Mouse (Mus musculus) spleen, postnatal 10 days (tissue): ENCODE results near the gene Thbd.

Experiments used
- DNase-seq, 2 experiments: peaks; one replicate each; pipeline ENCODE4 v3.0.0; 2021 to 2022; ENCODE audit warnings: low spot score in 2 of 2

Thbd gene

DNA sequence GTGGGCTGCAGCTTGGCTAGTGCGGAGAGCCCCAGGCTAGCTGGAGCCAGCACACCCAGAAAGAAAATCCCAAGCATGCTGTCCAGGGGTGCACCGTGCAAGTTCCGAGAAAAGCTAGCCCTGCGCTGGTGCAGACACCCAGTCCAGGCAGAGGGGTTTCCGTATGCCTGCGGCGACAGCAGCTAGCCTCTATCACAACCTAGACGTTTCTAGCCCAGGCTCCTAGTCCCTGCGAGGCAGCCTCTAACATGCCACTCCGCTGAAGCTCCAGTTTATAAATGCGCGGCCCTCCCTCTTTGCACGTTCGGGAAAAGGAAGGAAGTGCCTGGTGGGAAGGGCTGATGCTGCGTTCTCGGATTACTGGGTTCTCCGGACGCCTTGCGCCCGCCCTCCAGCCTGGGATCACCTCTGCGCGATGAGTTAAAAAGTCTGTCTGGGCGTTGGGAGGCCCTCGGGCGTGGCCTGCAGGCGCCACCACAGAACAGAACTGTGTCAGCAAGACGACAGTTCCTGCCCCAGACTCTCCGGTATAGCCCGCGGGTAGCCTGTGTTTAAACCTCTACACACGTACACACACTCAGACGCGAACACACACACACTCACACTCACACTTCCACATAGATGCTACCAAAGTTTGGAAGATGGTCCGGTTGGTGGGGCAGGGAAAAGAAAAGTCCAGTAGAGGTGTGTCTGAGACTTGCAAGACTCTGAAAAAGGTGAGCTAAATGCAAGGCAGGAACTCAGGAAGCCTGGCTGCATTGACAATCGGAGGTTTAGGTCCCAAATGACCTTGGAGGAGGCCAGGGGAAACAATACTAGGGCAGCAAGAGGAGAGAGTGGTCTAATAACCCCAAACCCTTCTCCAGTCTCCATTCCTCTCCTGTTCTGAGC lies at the start of gene Thbd:
Thbd (minus strand) TSS at position 319 of the 891 bp plus-strand sequence.
- DNase-seq, result peak; percentile 39 to 60

DNA sequence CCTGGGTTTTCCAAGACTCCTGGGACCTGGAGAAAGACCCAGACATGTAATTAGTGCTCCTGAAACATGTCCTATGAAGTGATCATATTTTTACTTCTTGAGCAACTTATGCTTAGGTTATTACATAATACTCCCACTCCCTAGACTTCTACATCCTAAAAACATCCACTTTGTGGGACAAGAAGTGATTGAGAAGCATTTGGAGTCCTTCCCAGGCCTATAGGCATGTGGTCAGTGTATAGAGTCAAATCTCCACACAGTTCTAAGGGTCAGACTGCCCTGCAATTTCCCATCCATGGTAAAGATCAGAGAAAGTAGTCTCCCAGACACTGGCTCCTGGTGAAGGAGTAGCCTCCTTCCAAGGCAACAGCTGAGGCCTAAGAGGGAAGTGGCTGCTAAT lies 47.4 kb upstream of the Thbd start:
- DNase-seq, result no peak

DNA sequence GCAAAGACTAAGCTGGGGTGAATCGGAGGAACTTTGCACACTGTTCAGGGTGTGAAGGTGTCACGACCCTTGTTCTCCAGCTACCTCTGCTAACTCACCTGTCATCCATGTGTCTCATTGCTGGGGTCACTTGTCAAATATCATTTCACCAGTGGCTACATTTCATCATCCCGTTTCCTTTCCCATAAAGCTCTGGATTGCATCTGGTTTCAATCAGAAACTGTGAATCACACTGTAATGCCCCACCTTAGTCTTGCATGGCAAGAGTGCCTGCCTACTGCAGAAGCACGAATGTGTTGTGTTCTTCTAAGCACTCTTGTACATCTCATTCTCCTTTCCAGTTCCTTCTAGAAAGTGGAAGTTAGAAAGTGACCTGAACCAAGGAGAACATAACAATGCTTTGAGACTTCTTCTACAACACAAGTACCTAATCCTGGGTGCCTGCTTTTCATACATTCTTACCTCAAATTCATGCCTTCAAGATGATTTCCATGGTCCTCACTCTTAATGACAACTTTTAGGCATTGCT lies 46.1 kb upstream of the Thbd start:
- DNase-seq, result no peak

DNA sequence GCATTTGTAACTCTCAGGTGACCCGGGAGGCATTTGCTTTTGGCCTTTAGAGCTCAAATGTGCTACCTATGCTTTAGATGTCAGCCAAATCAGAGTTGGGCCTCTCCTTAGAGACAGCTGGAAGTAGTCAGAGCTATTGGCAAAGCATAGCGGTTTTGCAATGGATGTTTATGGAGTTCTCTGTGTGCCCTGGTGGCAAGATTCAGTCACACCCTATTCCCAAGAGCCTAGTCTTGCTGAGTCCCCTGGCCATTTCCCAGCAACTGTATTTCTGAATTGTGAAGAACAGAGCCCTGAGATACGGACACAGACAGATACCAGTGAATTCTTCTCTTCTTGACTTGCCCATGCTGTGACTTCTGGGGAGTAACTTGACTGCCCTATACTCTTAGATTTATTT lies 45.1 kb upstream of the Thbd start:
- no peak for DNase-seq

DNA sequence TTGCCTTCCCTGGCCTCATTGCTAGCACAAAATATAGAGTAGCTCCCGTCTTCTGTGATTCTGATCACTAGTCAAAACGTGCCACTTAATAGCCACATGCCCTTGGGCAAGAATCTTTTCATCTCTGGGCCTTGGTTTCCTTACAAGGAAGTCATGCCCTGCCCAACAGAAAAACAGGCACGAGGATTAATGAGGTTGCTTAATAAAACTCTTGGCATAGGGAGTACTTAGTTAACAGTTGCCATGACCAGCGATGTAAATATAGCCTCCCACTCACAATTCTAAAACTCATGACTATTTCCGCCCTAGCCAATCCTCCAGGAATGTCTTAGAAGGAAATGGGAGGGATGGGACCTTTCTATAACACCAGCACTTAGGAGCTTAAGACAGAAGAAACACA lies 43.5 kb upstream of the Thbd start:
- no peak for DNase-seq

DNA sequence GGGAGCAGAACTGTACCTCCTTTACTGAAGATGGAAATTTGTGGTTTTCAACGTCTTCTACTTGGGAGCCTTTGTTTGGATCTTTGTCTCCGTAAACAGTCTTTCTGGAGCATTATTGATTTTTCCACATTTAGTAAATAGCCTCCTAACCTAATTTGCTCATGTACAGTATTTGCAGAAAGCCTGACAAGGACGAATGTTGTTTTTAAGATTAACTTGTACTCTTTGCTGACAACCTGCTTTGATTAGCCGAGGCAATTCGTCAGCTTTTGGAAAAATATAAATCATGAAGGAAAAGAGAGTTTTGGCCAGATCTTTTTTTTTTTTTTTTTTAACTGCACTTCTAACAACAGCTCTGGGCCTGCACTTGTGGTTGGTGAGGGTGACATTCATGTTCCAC lies 42.6 kb upstream of the Thbd start:
- no peak for DNase-seq

DNA sequence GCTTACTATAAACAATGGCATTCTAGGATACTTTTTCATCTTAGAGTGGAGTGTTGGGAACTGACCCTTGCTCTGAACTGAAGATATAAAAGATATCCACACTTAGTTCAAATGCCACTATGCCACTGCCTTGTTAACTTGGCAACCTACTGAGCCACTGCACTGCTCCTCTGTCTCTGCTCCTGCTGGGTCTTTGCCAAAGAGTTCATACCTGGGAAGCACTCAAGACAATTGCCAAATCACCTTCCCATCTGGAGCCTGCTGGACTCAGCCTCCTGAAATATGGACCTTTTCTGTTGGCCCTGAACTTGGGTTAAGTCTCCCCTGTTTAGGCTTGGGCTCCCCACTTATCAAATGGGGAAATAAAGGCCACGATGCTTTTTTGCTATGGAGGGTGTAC lies 41.7 kb upstream of the Thbd start:
- no peak for DNase-seq

DNA sequence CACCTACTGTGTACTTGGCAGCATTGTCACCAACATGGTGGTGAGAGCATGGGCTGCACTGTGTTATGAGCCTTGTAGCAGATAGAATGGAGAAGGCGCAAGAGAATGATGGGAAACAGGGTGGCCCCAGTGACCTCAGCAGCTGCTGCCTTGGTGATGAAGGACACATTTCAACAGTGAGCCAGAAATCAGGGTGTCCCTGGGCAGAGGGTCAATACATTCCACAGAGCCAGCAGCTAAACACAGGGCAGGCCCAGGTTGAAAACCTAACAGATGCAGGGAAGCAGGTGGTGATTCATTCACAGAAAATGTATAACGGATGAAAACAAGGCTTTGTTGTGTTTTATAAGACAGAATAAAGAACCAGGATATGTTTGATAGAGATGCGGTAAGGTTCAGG lies 38.5 kb upstream of the Thbd start:
- DNase-seq, result no peak

DNA sequence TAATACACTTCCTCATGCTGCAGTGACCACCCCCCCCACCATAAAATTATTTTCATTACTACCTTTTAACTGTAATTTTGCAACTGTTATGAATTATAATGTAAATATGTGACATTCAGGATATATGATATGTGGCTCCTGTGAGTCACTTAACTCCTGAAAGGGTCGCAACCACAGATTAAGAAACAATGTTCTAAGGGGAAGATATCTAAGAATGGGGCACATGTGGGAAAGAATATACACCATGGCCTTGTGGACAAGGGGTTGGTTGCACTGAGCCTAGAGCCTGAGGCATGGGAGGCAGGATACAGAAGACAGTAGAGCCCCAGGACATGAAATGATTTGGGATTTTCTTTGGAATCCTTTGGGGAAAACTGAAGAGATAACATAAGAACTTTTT lies 37.6 kb upstream of the Thbd start:
- DNase-seq, result no peak

DNA sequence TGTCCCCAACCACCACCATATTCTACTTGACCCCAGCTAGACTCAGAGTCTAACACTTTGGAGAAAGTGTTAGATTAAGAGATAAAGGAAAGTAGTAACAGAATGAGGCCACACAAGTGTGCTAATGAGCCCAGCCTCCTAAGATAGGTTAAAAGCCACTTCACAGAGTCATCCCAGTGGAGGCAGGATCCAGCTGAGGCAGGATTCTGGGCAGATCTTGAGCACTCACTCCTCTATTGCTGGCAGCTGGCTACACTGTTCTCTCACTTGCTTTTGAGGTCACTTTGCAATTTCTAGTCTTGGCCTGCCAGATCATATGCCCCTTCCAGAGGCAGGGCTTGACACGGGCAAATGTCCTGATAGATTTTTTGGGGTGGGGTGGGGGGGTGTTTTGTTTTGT lies 36.5 kb upstream of the Thbd start:
- no peak for DNase-seq

DNA sequence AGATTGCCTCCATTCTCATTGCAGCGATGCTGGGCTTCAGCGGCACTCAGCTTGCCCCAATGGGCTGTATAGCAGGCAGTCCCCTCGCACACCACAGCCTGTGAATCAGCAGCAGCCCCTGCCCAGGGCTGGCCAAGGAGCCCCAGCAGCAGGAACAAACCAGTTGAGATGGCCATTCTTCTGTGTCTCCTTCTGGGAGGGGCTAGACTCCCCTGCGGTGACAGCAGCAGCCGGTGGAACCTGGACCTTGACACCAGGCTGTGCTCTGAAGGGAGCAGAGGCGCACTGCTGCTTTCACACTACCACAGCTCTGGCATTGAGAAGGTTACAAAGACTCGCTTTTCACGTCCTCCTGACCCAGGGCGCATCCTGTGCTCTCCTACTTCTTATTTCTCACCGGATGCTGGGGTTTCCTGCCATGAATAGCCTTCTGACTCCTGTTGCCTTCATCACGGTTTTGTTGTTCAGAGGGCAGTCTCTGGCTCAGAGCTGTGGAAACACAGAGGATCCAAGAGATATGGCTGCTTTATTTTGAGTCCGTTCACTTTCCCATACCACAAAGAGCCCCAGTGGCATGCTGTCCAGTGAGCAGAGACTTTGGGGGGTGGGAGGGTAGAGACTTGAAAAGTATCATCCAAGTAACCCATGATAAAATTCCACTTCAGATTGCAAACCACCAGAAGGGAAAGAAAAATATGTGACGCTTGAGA lies 35.4 kb upstream of the Thbd start, which contains the start of gene Cd93:
Cd93 (minus strand) TSS at position 315 of the 710 bp plus-strand sequence.
- DNase-seq, result peak; percentile 23 to 54

DNA sequence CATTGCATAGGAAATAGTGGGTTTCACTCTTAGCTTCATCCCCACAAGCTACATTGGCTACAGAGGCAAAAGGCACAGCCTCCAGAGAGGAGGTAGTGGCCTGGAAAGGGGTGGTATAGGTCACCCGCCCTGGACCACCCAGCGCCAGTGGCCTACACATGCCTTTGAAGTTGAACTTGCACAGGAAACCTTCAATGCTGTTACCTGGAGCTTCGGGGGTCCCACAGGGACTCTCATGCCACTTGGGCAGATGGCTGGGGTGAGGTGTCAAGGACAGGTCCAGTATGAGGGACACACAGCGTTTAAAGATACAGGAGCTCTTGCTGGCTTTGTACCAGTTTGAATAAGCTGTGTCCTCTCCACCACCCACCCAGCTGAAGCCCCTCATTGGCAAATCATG lies 34.7 kb upstream of the Thbd start:
- DNase-seq, result peak; percentile 13 to 17

DNA sequence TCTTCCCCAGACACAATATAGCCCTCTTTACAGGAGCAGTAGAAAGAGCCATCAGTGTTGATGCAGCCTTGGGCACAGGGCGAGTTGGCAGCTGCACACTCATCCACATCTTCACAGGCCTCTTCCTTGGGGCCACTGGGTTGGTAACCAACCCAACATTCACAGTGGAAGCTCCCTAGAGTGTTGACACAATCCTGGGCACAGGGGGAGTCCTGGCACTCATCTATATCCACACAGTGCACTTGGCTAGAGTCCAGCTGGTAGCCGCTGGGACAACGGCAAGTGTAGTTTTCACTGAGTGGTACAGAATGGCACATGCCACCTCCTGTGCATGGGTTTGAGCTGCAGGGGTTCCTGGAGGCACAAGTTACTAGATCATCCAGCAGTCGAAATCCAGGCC lies 34.2 kb upstream of the Thbd start:
- peak in 1 of 2 experiments; percentile 25 for DNase-seq

DNA sequence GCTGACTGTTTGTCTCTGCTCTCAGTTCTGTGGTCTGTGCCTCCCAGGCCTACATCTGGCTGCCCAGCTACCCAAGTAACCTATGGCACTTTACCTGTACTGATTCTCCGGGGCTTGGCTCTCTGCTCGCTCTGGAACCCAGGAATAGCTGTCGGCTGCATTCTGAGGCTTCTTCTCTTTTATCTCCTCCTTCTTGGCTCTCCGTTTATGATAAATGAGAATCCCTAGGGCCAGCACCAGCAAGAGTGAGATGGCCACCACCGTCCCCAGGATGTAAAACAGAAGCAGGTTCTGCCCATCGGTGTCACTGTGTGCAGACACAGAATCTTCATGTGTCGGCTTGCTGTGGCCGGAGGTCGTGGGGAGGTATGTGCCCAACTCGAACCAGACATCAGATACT lies 33.4 kb upstream of the Thbd start:
- DNase-seq, result peak in 1 of 2 experiments; percentile 16

DNA sequence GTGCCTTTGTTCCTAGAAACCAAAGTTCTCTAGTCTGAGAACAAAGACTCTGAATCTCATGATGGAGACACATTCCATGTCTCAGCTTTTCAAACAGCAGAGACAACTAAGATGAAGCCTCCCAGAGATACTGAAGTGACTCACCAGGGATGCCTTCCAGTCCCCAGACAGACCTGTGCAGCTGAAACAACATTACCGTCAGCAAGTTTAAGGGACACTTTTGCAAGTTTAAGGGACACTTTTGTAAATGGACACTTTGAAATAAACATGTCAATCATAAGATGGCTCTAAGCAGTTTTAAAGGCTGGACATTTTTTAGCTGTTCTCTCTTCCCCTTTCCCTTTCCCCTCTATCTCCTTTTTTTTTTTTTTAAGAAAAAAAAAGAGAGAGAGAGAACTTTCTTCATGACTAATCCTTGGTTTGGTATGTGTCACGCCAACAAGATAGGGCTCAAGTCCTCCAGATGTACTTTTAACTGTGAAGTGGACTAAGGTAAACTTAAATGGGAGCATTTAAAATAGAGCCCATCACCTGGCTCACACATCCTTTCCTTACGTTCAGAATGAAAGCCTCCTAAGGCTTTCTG lies 31.8 kb upstream of the Thbd start:
- no peak for DNase-seq

DNA sequence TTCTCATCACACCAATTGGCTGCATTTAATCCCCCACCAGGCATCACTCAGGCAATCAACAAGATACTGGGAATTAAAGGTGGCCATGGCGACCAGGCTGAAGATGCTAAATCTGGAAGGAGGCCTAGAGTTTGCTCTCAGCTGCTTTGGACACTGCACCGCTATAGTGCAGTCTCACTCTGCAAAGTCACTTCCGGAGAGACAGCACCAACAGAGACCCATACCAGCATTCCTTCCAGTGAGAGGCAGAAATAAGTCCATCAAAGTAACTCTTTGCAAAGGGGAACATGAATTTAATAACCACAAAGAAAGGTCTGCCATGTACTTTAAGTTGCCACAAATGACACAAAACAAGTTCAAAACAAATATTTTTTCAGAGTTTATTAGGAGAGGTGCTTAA lies 28.3 kb upstream of the Thbd start:
- DNase-seq, result no peak

DNA sequence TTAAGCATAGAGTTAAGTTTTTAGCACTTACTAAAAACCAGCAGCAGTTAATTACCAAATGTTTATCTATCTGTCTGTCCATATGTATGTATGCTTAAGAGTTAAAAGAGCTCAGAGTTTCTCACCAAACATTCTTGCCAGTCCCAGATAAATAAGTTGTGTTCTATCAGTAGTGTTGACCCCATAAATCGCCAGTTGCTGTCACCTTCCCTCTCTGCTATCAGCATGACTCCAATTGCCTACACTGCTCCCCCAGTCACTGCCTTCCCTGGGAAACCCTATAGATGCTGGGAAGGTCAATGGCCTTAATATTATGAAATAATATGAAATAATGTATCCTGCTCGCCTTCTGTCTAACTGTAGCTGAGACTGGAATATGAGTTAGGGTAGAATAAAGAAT lies 24.4 kb upstream of the Thbd start:
- no peak for DNase-seq

DNA sequence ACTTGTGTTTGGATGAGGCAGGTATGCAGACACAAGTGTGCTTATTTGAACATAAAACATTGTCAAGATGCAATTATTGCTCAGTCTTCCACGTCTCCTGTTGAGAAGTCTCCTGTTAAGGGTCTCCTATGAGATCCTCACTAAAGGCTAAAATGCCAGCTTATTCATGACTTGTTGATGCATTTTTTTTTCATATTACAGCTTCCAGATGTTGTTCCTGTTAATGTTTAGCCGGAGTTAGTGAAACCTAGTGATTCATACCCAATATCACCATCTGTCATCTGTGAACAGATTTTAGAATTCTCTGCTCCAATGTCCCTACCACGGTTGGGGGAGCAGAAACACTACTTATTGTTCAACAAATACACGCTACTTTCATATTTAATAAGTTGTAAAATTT lies 23.0 kb upstream of the Thbd start:
- DNase-seq, result no peak

DNA sequence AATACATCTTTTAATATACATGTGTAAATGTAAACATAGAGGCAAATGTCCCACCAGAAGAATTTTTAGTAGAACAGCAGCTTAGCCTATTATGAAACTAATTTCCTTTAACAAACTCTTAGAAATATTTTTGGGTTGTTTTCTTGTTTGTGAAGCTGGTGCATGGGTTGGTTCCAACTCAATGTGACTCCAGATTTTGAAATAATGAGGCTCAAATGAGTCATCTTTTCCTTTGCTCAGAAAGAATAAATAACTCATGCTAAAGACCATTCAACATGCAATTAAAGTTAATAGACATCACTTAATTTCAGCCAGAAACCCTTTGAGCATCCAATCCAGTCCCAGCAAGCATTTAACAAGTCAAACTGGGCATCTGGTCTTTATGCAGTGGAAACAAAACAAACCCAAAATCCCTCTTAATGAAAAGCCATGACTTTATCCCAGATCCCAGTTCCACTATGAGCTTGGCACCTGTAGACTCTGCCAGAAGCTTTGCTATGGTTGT lies 21.1 kb upstream of the Thbd start:
- no peak for DNase-seq

DNA sequence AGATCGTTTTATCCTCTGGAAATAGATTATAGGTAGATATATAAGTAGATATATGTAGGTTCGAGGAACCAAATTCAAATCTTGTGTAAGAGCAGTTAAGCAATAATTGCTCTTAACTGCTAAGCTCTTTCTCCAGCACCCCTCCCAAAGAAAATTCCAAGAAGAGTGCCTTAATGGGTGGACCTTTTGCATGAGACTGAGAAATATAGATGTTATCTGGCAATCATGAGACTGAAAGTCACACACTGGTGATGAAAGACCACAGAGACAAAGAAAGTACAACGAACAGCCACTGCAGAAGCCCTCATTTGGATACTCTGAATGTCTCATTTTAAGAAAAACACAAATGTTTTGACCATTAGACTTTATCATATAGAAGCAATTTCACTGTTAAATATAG lies 20.5 kb upstream of the Thbd start:
- DNase-seq, result no peak

DNA sequence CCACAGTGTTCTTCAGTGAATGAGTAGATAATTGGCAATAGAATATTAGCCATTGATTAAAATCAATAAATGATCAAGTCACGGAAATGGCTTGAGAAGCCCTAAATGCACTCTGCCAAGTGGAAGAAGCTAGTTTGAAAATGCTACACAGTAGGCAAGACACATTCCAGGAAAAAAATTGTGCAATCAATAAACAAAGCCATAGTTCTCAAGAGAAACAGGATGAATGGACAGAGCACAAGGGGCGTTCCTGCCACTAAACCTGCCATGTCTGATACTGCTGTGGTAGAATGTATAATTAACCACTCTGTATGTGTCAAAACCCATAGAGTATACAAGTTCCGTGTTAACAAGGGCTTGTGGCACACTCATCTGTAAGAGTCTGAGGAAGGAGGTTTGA lies 19.6 kb upstream of the Thbd start:
- DNase-seq, result no peak

DNA sequence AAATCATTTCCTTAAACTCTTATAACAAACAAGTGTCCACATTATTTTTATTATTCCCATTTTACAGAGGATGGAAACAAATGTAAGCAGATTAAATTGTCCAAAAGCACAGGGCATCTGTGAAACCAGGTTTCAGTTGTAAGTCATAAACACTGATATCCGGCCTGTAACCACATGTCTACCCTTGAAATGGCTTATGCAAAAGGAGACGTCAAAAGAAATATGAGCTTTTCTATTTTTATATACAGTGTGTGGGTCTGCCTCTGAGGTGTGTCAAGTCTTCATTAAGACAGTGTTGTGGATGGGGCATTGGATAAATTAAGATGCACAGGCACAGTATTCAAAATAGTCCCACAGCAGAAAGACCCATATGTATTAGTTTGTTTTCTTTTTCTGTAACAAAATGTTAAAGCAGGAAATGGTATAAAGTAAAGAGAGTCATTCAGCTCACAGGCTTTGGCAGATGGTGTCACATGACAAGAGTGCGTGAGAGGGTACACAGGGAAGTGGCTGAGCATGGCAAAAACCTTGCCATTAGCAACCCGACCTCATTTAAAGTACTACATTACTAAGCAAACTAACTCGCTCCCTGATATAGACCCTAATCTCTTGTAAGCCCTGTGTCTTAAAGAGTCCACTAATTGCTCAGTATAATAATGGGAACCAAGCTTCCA lies 17.9 kb upstream of the Thbd start:
- no peak for DNase-seq
